Mouse (Mus musculus) monocyte, adult 5-6 weeks (primary cell): ENCODE results near the gene Gprc5b. TPM values are rescaled to one million over a fixed set of nuclear protein-coding genes. Genes with fewer than 3 reads are reported as not detected.

ENCODE experiments used
- ATAC-seq: fragments of 153-309, 156-312 bp; replicated peaks from 2 replicates; pipeline ENCODE4 v1.8.0; 2017; ENCODE audit warnings: mild to moderate bottlenecking; ENCODE audit not compliant: low TSS enrichment, insufficient number of reproducible peaks, severe bottlenecking, poor library complexity, low FRiP score
- total RNA-seq: library from RNA; stranded (forward); fragments of 200-1000, 200-491, 200-594 nt; gene quantifications from 3 replicates; pipeline ENCODE4 v1.2.3, GENCODE M21; 2017

Gene Gprc5b
- total RNA-seq, 1 experiment from 2014 or later: not detected

GRCm38 (mm10) chr7:118992080-118992560, 2.9 kb downstream of the Gprc5b start:
- no peak for ATAC-seq

GRCm38 (mm10) chr7:118991341-118991884, 3.6 kb downstream of the Gprc5b start:
- ATAC-seq: no peak

- no peak for ATAC-seq
Observed at GRCm38 (mm10) chr7:118990282-118990681, 4.7 kb downstream of the Gprc5b start.

- ATAC-seq: no peak
Observed at GRCm38 (mm10) chr7:118989275-118989856, 5.6 kb downstream of the Gprc5b start.

GRCm38 (mm10) chr7:118986369-118986768, 8.6 kb downstream of the Gprc5b start:
- no peak for ATAC-seq

GRCm38 (mm10) chr7:118985786-118986185, 9.2 kb downstream of the Gprc5b start:
- no peak for ATAC-seq

- ATAC-seq: no peak
Observed at GRCm38 (mm10) chr7:118983961-118984360, 11.1 kb downstream of the Gprc5b start.

GRCm38 (mm10) chr7:118982586-118982985, 12.4 kb downstream of the Gprc5b start:
- ATAC-seq: no peak

GRCm38 (mm10) chr7:118981831-118982230, 13.2 kb downstream of the Gprc5b start:
- ATAC-seq: no peak

- ATAC-seq: no peak
Observed at GRCm38 (mm10) chr7:118981346-118981745, 13.7 kb downstream of the Gprc5b start.

- ATAC-seq: no peak
Observed at GRCm38 (mm10) chr7:118979708-118980107, 15.3 kb downstream of the Gprc5b start.

- no peak for ATAC-seq
Observed at GRCm38 (mm10) chr7:118979121-118979520, 15.9 kb downstream of the Gprc5b start.

- ATAC-seq: no peak
Observed at GRCm38 (mm10) chr7:118977167-118977543, 17.9 kb downstream of the Gprc5b start.

GRCm38 (mm10) chr7:118976414-118977166, 18.4 kb downstream of the Gprc5b start:
- ATAC-seq: no peak

- no peak for ATAC-seq
Observed at GRCm38 (mm10) chr7:118975837-118976236, 19.2 kb downstream of the Gprc5b start.

- ATAC-seq: no peak
Observed at GRCm38 (mm10) chr7:118973377-118973776, 21.6 kb downstream of the Gprc5b start.

- no peak for ATAC-seq
Observed at GRCm38 (mm10) chr7:118972306-118972705, 22.7 kb downstream of the Gprc5b start.

GRCm38 (mm10) chr7:118971499-118971898, 23.5 kb downstream of the Gprc5b start:
- no peak for ATAC-seq

- no peak for ATAC-seq
Observed at GRCm38 (mm10) chr7:118968870-118969269, 26.1 kb downstream of the Gprc5b start.

- no peak for ATAC-seq
Observed at GRCm38 (mm10) chr7:118965198-118965597, 29.8 kb downstream of the Gprc5b start.
